Mouse (Mus musculus): ENCODE results near the gene Tnfsf15.

GRCm38 (mm10) chr4:63742763-63743371 lies 2.0 kb downstream of the Tnfsf15 start:
- TF ChIP-seq CTCF (conservative IDR thresholded peaks at IDR 0.05 in 1 of 2, IDR thresholded peaks at IDR 0.05 in 1 of 2; ENCODE audit: low read depth in 2 of 2, low read length in 2 of 2) (no peak), ZKSCAN1 (IDR thresholded peaks at IDR 0.05; ENCODE audit: borderline replicate concordance, low read depth, low read length) (no peak), EP300 (IDR thresholded peaks at IDR 0.05; ENCODE audit: low read length) (no peak)

Data from CH12.LX (cell line).